Mouse (Mus musculus) hindbrain, postnatal 0 days (tissue): ENCODE results near the gene Cmss1. TPM values are rescaled to one million over a fixed set of nuclear protein-coding genes. Genes with fewer than 3 reads are reported as not detected.

Source experiments
- ATAC-seq: fragments of 200-750 bp; cut with Nextera tagmentation; 2 replicates; pipeline ENCODE4 v1.8.0; 2017; ENCODE audit warnings: mild to moderate bottlenecking, moderate TSS enrichment, moderate library complexity
- DNase-seq: peaks from one replicate; pipeline ENCODE4 v3.0.0-alpha.2; 2015; ENCODE audit warnings: low spot score
- H3K27ac ChIP-seq: fragments of 300-500 bp; sonication (generic); 2 replicates; pipeline ENCODE4 v1.5.1; 2014; ENCODE audit warnings: mild to moderate bottlenecking
- H3K27me3 ChIP-seq: fragments of 300-500 bp; sonication (generic); 2 replicates; pipeline ENCODE4 v1.6.1; 2014; ENCODE audit warnings: low read length, mixed read lengths; ENCODE audit not compliant: insufficient read depth
- H3K36me3 ChIP-seq: fragments of 300-500 bp; sonication (generic); 2 replicates; pipeline ENCODE4 v1.6.1; 2014; ENCODE audit warnings: low read length, mixed read lengths; ENCODE audit not compliant: insufficient read depth
- H3K4me1 ChIP-seq: fragments of 300-500 bp; sonication (generic); 2 replicates; pipeline ENCODE4 v1.6.1; 2014; ENCODE audit warnings: antibody characterized with exemption, low read length, mixed read lengths; ENCODE audit not compliant: insufficient read depth
- H3K4me2 ChIP-seq: fragments of 300-500 bp; sonication (generic); 2 replicates; pipeline ENCODE4 v1.6.1; 2014; ENCODE audit warnings: low read depth, mild to moderate bottlenecking, low read length, moderate library complexity, mixed read lengths
- H3K4me3 ChIP-seq: fragments of 300-500 bp; sonication (generic); 2 replicates; pipeline ENCODE4 v1.5.1; 2014; ENCODE audit warnings: low read length
- H3K9ac ChIP-seq: fragments of 300-500 bp; sonication (generic); replicated peaks from 2 replicates; pipeline ENCODE4 v1.6.1; 2014; ENCODE audit warnings: mild to moderate bottlenecking, low read length, moderate library complexity, mixed read lengths
- H3K9me3 ChIP-seq: fragments of 300-500 bp; sonication (generic); 2 replicates; pipeline ENCODE4 v1.6.1; 2016; ENCODE audit warnings: low read length, mixed read lengths
- CTCF ChIP-seq: IDR thresholded peaks from 2 replicates; pipeline ENCODE4 v1.5.1; 2016; ENCODE audit warnings: antibody characterized with exemption, control low read depth, low read depth
- WGBS: fragments of 180-500 bp; shearing (Covaris S2); extraction: QIAGEN DNeasy Blood & Tissue Kit; methylation state at CpG from one replicate; pipeline ENCODE4 v1.1.7; 2014; 5-methylcytosine and 5-hydroxymethylcytosine counted together
- polyA plus RNA-seq: library from polyadenylated mRNA; unstranded; fragments of >200 nt; fragmentation: Nextera tagmentation; extraction: Ambion mirVana; gene quantifications from 2 replicates; pipeline ENCODE4 v1.2.1, GENCODE M21; 2015
- total RNA-seq: library from RNA; depleted of rRNA; stranded (reverse); fragments of >200 nt; gene quantifications from 2 replicates; pipeline ENCODE4 v1.2.3, GENCODE M21; 2014

The Cmss1 gene
- total and polyA plus RNA-seq, 2 experiments from 2014 or later = 8.6 to 42.5 TPM

- no peak overlapping the region for H3K9ac ChIP-seq
- no peaks in the 10 kb centered on the region for H3K27me3 ChIP-seq
- no peaks in the 10 kb centered on the region for H3K9me3 ChIP-seq
- no peak for DNase-seq
- ATAC-seq = no peak
- no peak overlapping the region for H3K27ac ChIP-seq
- H3K36me3 ChIP-seq = no peaks in the 10 kb centered on the region
- WGBS = 87% methylated on average over 4 of the region's 4 CpGs
- H3K4me1 ChIP-seq = no peaks in the 10 kb centered on the region
- TF ChIP-seq CTCF = no peak
- H3K4me3 ChIP-seq = no peak overlapping the region
- no peak overlapping the region for H3K4me2 ChIP-seq
These were observed 9.2 kb downstream of the Cmss1 start for GRCm38 (mm10) chr16:57597295-57597957.

DNA sequence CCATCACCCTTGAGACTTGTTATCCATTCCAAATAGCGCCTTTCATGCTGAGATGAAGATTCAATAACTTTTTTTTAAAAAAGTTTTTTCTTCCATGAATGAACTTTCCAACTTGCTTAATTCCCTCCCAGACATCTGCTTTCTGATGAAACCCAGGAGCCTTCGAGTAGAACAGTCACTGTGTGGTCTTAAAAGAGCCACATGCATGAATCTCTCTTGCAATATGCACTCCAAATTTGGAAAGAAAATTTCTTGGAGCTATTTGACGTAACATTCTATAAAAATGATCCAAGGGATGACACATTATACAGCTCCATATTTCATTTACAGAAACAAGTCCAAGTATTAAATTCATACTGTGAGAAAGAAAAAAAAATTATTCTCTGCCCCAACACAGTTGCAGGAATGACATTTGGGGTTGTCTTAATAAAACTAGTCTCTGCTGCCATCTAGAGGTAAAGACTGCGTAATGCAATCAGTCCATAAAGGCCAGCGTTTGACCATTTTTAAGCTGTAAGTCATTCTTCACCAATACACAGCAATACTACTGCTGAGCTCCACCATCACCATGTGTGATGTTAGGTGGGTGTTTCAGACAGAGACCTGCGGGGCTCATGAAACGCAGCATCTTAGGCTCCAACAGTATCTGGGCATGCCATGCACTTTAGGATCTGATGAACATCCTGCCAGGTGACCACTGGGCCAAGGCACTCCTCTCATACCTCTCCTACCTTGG, 13.1 kb downstream of the Cmss1 start:
- peak; percentile 87 for DNase-seq
- no peak overlapping the region for H3K27ac ChIP-seq
- TF ChIP-seq CTCF = peak; percentile 83
- no peaks in the 10 kb centered on the region for H3K9me3 ChIP-seq
- H3K4me1 ChIP-seq = no peaks in the 10 kb centered on the region
- H3K27me3 ChIP-seq = no peaks in the 10 kb centered on the region
- H3K9ac ChIP-seq = no peak overlapping the region
- peak; percentile 59 for ATAC-seq
- H3K4me3 ChIP-seq = no peak overlapping the region
- H3K4me2 ChIP-seq = no peak overlapping the region
- H3K36me3 ChIP-seq = no peaks in the 10 kb centered on the region
- WGBS = 44% methylated on average over 7 of the region's 7 CpGs

DNA sequence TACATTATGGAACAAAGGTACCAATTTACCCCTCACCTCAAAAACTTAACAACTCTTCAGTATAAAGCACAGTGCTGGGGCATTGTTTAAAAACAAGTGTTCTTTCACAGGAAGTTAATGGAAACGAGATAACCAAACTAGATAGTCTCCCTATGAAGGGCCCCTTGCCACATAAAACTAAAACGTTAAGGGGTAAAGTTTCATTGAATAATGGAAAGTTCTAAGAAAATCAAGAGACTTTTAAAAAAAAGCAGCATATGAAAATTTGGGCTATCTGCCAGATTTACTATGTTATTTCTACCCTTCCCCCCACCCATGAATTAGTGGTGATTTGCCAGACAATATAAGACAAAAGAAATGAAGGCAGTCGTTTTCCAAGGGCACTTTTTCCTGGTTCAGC, 21.5 kb downstream of the Cmss1 start:
- Histone ChIP-seq H3K36me3 (no peaks in the 10 kb centered on the region), H3K27me3 (no peaks in the 10 kb centered on the region), H3K4me3 (no peak overlapping the region), H3K9ac (no peak overlapping the region), H3K4me1 (no peaks in the 10 kb centered on the region), H3K9me3 (no peaks in the 10 kb centered on the region), H3K27ac (no peak overlapping the region), H3K4me2 (no peak overlapping the region)
- DNase-seq (no peak), ATAC-seq (no peak)
- WGBS = 60% methylated on average over 3 of the region's 3 CpGs
- TF ChIP-seq CTCF = no peak

DNA sequence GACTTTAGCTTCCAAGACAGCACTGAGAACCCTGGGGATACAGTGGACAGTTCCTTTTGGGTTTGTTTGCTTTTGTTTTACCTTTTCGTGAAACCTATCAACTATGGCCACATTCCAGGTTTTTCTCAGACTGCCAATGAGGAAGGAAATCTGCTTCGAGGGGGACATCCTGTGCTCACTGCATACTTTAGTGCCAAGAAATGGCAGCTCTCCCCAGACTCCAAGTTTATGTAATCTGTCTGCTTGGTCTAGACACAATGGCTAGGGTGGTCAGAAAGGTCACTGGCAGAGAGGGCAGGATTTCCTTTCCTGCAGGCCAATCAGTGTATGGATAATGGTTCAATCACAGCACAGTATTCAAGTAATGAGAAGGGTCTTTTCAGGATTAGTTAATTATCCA, 24.7 kb downstream of the Cmss1 start:
- WGBS = 79% methylated on average over 2 of the region's 2 CpGs
- Histone ChIP-seq H3K4me2 (no peak overlapping the region), H3K9me3 (no peaks in the 10 kb centered on the region), H3K4me1 (no peaks in the 10 kb centered on the region), H3K4me3 (no peak overlapping the region), H3K27me3 (no peaks in the 10 kb centered on the region), H3K9ac (no peak overlapping the region), H3K27ac (no peak overlapping the region), H3K36me3 (no peaks in the 10 kb centered on the region)
- DNase-seq (no peak), ATAC-seq (no peak)
- no peak for TF ChIP-seq CTCF

DNA sequence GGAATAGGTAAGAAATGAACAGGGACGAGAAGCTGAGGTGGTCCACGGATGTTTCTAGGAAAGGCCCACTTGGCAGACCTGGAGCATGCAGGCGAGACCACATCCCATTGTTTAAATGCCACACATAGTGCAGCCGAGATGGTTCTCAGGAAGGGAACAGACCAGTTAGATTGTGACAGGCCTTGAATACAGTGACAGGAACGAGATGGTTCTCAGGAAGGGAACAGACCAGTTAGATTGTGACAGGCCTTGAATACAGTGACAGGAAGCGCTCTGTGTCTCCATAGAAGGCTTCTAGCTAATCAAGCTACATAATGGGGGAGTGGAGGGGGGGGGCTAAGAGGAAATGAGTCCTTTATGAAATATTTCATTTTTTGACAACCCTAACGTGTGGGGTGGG, 26.6 kb downstream of the Cmss1 start:
- H3K27me3 ChIP-seq = no peaks in the 10 kb centered on the region
- WGBS = 64% methylated on average over 7 of the region's 7 CpGs
- no peak for TF ChIP-seq CTCF

DNA sequence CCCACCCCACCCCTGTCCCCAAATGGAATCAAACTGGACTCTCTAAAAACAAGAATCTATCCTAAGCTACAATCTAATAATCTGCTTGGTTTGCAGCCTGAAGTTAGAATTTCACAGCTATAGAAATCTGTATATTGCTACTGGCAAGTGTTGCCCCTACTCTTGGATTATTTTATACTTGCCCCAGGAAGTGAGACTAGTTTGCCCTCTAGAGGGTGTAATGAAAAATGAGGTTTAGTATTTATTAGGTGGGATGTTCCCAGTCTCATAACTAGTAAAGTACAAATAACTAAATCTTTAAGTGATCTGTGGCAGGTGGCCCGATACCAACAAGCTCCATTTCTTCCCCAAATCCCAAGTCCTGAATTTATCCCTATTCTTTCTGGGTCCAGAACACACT, 29.1 kb downstream of the Cmss1 start:
- Histone ChIP-seq H3K4me3 (no peak overlapping the region), H3K9ac (no peak overlapping the region), H3K9me3 (no peaks in the 10 kb centered on the region), H3K4me2 (no peak overlapping the region), H3K27me3 (no peaks in the 10 kb centered on the region), H3K27ac (no peak overlapping the region), H3K36me3 (no peaks in the 10 kb centered on the region), H3K4me1 (no peaks in the 10 kb centered on the region)
- TF ChIP-seq CTCF = peak; percentile 41
- DNase-seq = no peak
- 91% methylated on average over 1 of the region's 1 CpGs for WGBS
- ATAC-seq = no peak

More for the DNA sequence above, 26.6 kb downstream of the Cmss1 start:
- no peaks in the 10 kb centered on the region for H3K4me1 ChIP-seq
- H3K36me3 ChIP-seq = no peaks in the 10 kb centered on the region
- ATAC-seq (no peak), DNase-seq (no peak)
- H3K4me3 ChIP-seq = no peak overlapping the region
- no peak overlapping the region for H3K9ac ChIP-seq
- no peak overlapping the region for H3K27ac ChIP-seq
- no peak overlapping the region for H3K4me2 ChIP-seq
- no peaks in the 10 kb centered on the region for H3K9me3 ChIP-seq
